Mouse (Mus musculus) c-Kit-negative CD71-positive TER-119-positive erythroid progenitor cells, embryonic 14.5 days (primary cell): ENCODE results near the gene Olfr1463.

Experiments used
- DNase-seq: peaks from one replicate; pipeline ENCODE4 v3.0.0-alpha.2; 2013; ENCODE audit warnings: low read depth, low spot score

Gene Olfr1463

DNA sequence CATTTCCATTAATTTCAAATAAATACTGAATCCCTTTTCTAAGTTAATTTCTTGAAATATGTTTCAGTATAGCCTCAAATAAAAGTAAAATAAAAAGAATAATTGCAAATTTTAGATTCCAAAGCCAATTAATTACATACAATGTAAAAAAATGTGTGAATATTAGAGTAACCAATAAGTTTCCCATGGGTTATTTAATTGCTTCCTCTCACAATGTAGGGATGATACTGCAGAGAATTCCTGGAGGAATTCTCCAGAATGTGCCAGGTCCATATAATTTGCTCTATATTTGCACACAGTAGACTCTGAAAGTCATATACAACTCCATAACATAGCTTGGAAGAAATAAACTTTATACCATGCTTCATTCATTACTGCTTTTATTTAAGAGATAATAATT lies at the start of gene Olfr1463:
TSS of gene Olfr1463 (plus strand) at position 301 of the 400 bp plus-strand sequence.
- DNase-seq = no peak

DNA sequence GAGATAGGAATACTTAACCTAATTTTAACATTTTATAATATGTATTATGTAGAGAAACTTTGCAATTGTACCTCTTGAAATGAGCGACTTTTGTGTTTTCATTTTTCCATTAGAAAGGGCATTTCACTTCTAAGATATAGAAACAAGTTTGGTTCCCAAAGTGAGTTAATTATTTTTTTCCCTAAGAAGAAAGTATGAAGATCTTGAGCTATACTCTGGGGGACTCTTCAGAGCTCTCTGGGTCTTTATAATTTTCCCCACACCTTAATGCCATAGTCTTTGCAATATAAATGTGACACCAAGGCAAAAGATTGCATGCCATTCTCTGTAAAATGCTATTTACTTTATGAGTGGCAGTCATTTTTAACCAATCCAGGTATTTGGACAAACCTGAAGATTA lies 45.7 kb upstream of the Olfr1463 start, which contains the start of gene Olfr1462:
TSS of gene Olfr1462 (plus strand) at position 301 of the 400 bp plus-strand sequence.
- no peak for DNase-seq

DNA sequence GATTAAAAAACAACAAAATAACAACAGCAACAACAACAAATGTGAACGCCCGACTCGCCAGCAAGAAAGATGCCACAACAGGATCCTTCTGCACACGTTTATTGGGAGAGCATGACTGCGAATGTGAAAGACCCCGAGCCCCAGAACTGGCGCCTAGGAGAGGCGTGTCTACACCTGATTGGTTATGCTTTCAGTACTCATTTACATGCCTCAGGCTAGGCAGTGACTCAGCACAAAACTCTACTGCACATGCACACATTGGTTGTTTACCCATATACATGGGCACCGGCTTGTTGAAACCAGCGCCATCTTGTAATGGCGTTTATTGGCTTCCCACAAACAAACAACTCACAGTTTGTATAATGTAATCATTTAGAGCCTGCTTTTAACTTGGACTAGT lies 9.5 kb upstream of the Olfr1463 start:
- no peak for DNase-seq
